Mouse (Mus musculus) 3134 (cell line): ENCODE data around the gene Heg1.
A peak's percentile ranks its signal among the peaks of the same experiment; 100 is the strongest.

Experiments
- DNase-seq: peaks from one replicate; pipeline ENCODE4 v3.0.0-alpha.2; 2011; ENCODE audit warnings: low spot score; ENCODE audit not compliant: insufficient read length; ENCODE audit errors: extremely low read depth

Gene Heg1

DNA sequence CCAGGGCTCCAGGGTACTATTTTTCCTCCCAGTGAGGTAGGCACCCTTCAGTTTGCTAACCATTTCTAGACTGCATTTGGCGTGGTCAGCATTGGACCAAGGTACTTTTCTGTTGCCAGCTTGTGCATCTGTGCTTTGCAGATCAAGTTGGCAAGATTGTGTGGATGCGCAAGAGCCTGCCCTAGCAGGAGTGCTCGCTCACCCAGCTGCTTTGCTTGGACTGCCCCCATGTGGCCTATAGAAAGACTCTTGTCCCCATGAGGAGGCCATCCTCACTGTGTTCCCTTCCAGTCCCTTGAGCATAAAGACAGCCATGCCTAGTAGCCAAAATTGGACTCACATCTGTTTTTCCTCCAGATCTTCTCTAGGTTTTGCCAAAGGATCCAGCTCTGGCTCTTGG lies 55.6 kb downstream of the Heg1 start:
- peak; percentile 38 for DNase-seq

DNA sequence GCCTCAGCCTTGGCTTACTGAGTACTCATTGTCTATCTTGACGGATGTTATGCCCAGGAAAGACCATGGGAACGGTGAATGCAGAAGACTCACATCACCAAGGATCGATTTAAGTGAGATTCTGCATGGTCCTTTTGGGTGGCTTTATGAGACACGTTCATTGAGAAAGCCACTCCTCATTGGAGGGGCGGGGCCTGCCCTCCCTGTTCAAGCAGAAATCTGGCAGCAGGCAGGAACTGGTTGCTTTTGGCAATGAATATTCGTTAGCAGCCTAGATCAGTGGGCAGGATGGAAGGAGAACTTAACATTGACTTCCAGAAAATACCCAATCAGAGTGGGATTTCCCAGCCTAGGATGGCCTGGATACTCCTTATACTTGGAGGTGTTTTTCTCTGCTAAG lies 56.2 kb downstream of the Heg1 start:
- no peak for DNase-seq

DNA sequence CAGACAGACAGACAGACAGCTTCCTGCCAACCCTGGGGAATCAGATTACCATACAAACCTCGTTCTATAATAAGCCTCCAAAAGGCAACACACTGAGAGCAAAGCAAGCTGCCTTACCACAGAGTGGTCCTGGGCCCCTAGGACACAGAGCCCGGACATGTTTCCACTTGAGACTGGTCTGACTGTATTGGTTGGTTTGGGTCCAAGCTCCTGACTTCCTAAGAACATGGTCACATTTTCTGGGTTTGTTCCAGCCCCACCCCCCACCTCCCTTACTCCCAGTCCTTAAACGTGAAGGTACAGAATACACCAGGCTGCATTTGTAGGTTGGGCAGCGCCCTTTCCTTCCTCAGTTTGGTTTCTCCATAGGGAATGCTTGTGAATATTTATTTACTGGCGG lies 57.6 kb downstream of the Heg1 start:
- no peak for DNase-seq

DNA sequence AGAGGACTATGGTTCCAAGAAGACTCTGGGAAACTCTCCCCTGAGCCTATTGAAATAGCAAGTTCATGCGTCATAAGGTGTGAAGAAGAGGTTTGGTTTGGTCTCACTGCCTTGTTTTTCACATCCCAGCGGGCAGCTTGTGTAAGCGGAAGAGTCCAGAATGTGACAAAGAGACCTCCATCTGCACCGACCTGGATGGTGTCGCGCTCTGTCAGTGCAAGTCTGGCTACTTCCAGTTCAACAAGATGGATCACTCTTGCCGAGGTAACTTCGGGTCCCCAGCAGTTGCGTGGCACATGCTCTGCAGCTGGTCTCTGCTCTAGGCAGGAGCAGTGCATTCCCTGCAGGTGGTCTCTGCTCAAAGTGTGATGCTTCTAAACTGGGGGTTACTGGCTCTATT lies 58.1 kb downstream of the Heg1 start:
- no peak for DNase-seq

DNA sequence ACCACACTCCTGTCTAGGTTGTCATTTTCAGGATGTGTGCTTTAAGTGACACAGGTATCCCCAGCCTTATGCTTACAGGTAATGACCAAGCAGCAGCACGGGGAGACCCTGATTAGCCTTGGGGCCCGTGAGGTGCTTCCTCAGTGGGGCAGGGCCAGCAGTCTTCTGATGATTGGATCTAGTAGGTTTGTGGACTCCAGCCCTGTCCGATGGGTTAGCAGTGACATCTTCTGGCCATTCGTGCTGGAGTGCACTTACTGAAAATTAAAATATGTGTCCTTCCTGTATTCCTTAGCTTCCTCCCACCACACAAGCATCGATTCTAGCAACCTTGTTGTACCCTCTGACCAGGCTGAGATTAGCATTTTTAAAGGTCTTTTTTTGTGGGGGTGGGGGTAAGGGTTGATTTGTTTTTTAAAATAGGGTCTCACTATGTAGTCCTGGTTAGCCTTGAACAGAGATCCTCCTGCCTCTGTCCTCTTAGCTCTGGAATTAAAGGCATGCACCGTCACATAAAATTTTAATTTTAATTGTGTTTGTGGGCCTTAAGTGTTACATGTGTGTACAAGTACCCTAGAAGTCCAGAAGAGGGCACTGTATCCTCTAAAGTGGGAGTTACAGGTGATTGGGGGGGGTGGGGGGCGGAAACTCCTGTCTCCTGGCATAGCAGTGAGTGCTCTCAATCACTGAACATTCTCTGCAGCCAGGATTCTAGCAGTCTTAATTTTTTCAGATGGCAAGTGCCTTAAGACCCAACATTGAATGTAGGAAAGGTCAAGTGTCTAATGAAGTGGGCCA lies 60.7 kb downstream of the Heg1 start:
- DNase-seq: no peak

DNA sequence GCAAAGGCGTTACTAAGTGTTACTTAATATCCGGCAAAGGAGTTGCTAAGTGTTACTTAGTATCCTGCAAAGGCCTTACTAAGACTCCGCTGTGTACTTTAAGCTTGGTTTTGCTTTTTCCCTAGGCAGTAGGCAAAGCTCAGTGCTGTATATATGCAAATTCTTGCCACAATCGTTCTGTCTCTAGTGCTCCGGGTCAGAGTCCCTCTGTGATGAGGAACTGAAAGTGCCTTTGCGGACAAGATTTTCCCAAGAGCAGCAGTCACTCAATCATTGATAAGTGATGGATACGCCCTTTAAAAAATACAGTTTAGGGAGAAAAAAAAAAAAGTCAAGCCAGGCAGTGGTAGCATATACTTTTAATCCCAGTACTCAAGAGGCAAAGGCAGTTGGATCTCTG lies 61.3 kb downstream of the Heg1 start:
- no peak for DNase-seq

DNA sequence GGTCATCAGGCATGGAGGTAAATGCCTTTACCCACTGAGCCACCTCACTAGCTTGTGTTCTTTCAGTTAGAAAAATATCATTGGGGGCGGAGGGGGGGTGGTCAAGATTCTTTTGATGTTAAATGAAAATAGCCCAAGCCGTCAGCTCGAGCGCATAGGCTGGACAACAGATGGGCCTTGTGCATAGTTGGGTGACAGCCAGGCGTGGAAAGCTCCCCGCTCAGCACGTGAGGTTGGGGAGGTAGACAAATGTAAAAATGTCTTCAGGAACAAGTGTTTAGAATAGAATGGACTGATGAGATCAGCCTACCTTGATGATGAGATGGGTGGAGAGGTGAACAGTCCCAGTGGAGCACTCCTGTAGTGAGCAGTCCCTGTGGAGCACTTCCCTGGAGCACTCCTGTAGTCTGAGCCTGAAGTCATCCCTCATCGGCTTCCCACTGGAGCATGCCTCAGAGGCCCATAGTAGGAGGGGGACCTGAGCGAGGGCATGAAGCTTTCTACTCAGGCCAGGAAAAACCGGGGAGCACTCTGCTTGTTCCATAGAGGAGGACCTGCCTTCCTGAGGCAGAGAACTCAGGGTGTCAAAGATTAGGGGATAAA lies 62.0 kb downstream of the Heg1 start:
- DNase-seq: no peak

DNA sequence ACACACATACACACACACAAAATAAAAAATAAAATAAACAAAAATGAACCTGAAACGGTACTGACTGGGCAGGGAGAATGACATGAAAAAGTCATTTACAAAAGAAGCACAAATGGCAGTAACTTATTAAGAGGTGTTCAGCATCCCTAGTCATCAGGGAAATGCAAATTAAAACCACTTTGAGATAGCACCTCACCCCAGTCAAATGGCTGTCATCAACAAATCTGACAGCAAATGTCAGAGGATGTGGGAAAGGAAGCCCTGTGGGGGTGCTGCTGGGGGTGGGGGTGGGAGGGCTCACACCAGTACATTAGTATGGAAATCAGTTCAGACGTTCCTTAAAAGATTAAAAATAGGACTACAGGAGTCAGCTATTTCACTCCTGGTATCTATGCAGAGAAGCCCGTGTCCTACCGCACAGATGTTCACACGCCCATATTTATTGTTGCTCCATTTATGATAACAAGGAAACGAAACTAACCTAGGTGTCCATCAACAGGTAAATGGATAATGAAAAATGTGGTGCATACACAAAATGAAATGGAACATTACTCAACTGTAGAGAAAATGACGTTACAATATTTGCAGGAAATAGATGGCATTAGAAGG lies 63.3 kb downstream of the Heg1 start:
- no peak for DNase-seq

DNA sequence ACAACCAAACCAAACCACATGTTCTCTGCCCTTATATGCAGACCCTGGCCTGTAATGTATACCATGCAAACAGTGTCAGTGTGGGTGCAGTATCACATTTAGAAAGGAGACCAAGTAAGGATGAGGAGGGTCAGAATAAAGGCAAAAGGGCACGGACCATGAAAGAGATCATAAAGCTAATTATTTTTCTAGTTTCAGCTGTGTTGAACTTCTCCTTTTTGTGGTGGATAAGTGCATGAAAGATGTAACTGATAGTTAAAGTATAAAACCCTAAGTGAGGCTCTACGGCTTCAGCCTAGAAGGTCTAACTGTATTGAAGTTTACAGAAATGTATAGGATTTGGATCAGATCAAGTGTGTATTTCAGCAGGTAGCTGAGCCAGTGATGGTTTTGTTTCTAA lies 63.8 kb downstream of the Heg1 start:
- DNase-seq: no peak

DNA sequence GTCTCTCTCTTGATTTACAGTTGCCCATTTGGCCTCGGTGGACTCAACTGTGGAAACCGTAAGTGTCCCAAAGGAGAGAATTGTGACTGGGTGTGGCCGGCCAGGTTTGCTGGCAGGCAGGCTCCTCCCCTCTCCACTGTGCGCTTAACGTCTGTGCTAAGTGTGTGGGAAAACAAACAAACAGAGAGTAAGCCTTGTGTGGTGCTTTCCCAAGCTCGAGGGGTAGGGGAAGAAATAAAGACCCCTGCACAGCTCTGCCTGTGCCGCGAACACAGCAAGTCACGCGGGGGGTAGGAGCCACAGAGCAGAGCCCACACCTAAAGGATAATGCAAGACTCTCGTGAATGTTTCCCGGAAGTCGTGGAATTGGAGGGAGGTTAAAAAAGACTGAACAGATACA lies 67.0 kb downstream of the Heg1 start:
- DNase-seq: no peak

DNA sequence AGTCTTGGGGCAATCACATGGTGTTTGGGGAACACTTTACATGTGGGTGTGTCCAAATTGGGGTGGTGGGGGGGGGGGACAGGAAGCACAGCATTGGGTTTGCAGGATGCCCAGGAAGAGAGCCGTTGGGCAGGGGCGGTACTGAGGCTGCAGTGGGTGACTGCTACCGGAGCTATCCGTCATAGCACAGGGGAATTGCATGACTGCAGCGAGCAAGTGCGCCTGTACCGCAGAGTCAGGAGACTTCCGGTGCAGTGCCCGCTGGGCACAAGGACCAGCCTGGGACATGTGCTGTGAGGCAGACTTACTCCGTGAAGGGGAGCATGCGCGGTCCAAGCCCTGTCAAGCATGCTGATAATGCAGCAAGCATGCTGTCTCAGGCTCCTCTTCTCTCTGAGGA lies 67.4 kb downstream of the Heg1 start:
- no peak for DNase-seq

DNA sequence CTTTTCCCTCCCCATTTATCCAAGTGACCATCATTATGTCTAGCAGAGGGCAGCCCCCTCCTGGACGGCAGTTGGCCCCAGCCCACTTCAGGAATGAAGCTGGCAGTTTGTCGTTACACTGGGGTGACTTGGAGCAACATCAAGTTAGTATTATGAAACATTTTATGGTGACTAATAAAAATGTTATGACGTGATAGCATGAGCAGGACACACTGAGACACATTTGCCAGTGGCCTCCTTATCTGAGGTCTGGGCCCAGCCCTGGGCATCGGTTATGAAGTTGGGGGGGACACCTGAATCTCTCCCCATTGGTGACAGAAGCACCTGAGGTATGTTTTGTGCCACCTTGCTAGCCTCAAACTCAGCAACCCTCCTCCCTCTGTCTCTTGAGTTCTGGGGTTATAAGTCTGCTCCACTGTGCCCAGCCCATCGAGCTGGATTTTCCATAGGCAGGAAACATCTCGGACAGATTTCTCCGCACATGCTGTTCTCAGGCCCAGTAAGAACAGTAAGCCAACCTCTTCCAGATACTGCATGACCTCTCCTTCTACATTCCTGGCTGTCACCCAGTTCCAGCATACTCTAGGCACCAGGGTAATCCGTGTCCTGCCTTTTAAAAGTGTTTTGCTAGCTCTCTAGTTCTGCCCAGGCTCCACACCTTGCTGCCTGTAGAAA lies 68.9 kb downstream of the Heg1 start:
- DNase-seq: no peak

DNA sequence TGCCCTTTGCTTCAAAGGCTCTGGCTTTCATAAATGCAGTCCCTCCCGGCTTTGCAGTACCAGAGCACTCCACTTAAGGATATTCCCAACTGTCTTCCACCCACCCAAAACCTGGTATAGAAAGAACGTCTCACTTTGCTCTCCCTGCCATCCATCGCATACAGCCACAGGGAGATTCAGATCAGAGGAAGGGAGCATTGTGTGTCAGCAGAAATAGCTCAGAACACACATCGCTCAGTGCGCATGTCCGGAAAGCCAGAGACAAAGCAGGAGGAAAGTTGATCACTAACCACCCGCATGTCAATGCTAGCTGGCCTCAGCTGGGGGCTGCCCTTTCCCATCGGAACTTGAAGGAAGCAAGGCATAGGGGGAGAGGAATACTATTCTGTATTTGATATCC lies 71.1 kb downstream of the Heg1 start:
- no peak for DNase-seq

DNA sequence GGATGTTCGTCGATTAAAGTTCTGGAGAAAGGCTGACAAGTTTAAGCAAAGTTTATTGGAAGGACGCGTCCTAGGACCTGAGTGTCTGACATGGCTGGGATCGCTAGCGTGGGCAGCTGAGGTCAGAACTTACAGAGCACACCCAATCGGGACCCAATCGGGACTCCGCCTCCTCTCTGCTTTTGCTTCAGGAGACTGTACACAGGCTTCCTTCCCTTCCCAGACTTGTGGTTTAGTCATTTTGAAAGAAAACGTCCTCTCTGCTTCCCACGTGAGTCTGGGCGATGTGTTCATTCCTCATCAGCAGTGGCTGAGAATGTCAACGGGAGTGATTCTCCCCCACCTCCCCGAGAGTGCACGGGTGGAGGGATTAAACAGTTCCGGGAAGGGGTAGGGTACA lies 71.8 kb downstream of the Heg1 start:
- no peak for DNase-seq

DNA sequence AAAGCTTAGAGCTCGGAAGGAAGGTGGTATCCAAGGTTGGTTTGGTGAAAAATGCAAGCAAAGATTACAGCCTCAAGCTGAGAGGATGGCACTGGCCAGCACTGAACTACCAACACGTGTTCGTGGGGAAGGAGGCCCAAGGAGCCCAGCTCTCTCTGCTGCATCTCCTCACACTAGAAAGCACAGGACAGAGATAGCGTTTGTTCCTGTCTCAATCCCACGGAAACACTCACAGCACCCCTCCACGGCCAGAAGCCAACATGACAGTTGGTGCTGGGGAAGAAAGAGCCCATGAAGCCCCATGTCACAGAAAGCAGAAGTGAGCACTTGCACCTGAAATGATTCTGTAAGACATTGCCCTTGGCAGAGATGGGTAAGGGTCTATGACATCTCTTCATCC lies 72.2 kb downstream of the Heg1 start:
- DNase-seq: no peak

DNA sequence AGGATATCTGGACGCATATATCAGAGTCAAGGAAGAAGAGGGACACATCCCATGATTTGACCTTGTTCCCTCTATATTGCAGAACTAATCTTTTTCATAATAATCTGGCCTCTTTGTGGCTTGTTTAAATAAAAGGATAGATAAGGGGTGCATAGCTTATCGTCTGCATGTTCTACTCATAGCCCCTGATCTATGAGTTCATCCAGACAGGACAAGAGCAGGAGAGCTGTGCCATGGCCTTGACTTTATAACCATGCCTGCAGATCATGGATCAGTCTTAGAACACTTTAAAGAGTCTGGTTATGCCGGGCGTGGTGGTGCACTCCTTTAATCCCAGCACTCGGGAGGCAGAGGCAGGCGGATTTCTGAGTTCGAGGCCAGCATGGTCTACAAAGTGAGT lies 75.0 kb downstream of the Heg1 start:
- no peak for DNase-seq

DNA sequence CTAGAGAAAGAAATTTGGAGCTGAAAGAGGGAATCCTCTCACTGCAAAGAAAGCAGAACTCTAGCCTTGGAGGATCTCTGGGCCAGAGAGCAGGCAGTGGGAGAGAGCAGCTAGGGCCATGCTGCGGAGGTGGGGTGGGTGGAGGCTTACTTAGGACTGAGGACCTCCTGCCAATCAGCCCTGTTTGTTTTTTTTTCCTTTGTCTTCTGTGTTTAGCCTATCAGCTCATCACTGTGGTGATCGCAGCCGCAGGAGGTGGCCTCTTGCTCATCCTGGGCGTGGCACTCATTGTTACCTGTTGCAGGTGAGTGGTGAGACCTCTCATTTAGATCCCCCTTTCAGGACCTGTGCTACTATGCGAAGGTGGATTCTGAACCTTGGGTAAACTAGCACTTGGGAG lies 76.4 kb downstream of the Heg1 start:
- DNase-seq: no peak

DNA sequence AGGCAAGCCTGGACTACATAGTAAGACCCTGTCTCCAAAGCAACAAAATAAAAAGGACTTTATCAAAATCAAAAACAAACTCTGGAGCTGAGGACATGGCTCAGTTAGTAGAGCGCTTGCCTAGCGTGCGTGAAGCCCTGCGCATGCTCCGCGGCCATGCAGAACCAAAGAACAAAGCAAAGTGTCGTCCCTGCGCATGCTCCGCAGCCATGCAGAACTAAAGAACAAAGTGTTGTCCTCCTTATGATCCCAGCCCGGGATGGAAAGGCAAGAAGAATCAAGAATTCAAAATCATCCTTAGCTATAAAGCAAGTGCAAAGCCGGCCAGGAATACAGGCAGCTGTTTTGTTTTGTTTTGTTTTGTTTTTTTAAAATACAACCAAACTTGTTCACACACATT lies 76.8 kb downstream of the Heg1 start:
- no peak for DNase-seq

DNA sequence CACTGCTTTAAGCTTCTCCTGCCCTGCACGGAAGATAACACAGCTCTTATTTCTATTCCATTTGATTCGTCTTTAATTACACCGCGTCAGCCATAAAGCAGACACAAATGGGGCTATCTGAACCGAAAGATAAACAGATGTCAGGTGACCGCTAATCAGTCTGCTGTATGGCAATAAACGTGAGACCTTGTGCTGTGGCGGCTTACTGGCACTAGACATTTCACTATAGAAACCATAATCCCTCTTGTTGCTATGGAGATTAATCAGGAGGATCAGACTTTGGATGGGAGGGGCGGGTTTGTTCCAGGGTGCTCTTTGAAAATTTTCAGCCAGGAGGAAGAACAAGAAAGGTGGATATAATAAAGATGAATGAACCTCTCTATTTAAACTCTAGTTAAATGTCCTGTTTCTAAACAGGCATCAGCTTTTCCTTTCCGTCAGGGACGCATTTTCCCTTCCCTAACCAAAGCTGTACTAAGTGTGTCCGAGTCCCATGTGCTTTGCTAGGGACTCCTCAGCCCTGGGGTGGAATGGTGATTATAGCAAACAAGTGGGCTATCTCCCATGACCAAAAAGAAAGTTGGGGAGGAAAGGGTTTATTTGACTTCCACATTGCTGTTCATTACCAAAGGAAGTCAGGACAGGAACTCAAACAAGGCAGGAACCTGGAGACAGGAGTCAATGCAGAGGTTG lies 80.5 kb downstream of the Heg1 start:
- DNase-seq: no peak

DNA sequence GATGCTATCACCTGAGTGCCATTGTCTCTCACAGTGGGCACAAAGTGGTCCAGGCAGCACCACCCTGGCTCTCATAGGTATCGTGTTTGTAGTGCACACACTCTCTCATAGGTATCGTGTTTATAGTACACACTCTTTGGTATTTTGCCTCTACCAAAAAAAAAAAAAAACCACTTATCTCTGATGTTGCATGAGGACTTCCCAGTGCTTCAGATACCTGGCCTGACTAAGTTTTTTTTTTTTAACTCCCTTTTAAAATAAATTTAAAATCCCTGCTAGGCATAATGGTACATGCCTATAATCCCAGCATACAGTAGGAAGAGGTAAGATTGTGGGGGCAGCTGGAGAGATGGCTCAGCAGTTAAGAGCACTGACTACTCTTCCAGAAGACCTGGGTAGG lies 81.3 kb downstream of the Heg1 start:
- DNase-seq: no peak

DNA sequence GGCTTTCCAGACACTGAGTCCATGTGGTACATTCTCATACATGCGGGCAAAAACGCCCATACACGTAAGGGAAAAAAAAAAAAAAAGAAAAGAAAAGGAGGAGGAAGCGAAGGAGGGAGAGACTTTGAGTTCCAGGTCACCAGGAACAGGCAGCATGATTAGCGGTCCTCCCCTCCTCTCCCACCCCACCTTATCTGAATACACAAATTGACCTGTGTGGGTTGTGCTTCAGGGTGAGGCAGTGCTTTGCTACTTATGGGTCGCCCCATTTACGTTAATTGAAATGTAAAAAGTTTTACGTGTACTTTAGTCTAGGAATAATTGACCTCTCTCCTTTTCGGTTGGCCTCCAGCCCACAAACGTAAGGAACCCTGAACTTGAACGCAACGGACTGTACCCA lies 82.1 kb downstream of the Heg1 start:
- DNase-seq: no peak
